Mouse (Mus musculus) hindbrain, embryonic 16.5 days (tissue): Measurements from ENCODE around the gene Mvb12b. TPM values are rescaled to one million over a fixed set of nuclear protein-coding genes. Genes with fewer than 3 reads are reported as not detected.
A peak's percentile ranks its signal among the peaks of the same experiment; 100 is the strongest.

Source experiments
- ATAC-seq: fragments of 200-750 bp; cut with Nextera tagmentation; 2 replicates; pipeline ENCODE4 v1.8.0; 2017; ENCODE audit warnings: moderate TSS enrichment, moderate library complexity
- H3K27ac ChIP-seq: fragments of 300-500 bp; sonication (generic); 2 replicates; pipeline ENCODE4 v1.5.1; 2014; ENCODE audit warnings: low read depth, mild to moderate bottlenecking, control low read depth, low read length, moderate library complexity
- H3K27me3 ChIP-seq: fragments of 300-500 bp; sonication (generic); replicated peaks from 2 replicates; pipeline ENCODE4 v1.6.1; 2014; ENCODE audit warnings: low read length; ENCODE audit not compliant: control insufficient read depth, insufficient read depth
- H3K36me3 ChIP-seq: fragments of 300-500 bp; sonication (generic); 2 replicates; pipeline ENCODE4 v1.6.1; 2014; ENCODE audit warnings: mild to moderate bottlenecking, low read length, moderate library complexity, mixed read lengths; ENCODE audit not compliant: control insufficient read depth, insufficient read depth
- H3K4me1 ChIP-seq: fragments of 300-500 bp; sonication (generic); 2 replicates; pipeline ENCODE4 v1.6.1; 2014; ENCODE audit warnings: low read depth, low read length; ENCODE audit not compliant: control insufficient read depth, insufficient read depth
- H3K4me2 ChIP-seq: fragments of 300-500 bp; sonication (generic); 2 replicates; pipeline ENCODE4 v1.6.1; 2014; ENCODE audit warnings: mild to moderate bottlenecking, low read length, control low read depth, moderate library complexity
- H3K4me3 ChIP-seq: fragments of 300-500 bp; sonication (generic); 2 replicates; pipeline ENCODE4 v1.5.1; 2014; ENCODE audit warnings: mild to moderate bottlenecking, low read length, control low read depth, moderate library complexity
- H3K9ac ChIP-seq: fragments of 300-500 bp; sonication (generic); 2 replicates; pipeline ENCODE4 v1.6.1; 2014; ENCODE audit warnings: low read depth, mild to moderate bottlenecking, control low read depth, low read length, moderate library complexity
- H3K9me3 ChIP-seq: fragments of 300-500 bp; sonication (generic); 2 replicates; pipeline ENCODE4 v1.6.1; 2014; ENCODE audit warnings: mild to moderate bottlenecking, low read length, moderate library complexity; ENCODE audit not compliant: control insufficient read depth
- WGBS: fragments of 180-500 bp; shearing (Covaris S2); extraction: QIAGEN DNeasy Blood & Tissue Kit; methylation state at CpG from one replicate; pipeline ENCODE4 v1.1.7; 2014; 5-methylcytosine and 5-hydroxymethylcytosine counted together
- polyA plus RNA-seq: library from polyadenylated mRNA; unstranded; fragments of >200 nt; fragmentation: Nextera tagmentation; extraction: Ambion mirVana; gene quantifications from 2 replicates; pipeline ENCODE4 v1.2.1, GENCODE M21; 2015

Mvb12b gene
- polyA plus RNA-seq = 43.9 and 46.5 TPM in 2 replicates

- Histone ChIP-seq H3K9me3 (no peaks in the 10 kb centered on the region), H3K4me1 (peaks cover 27% of the 10 kb centered on the region), H3K4me2 (peak within 1 kb of the TSS; percentile 77), H3K27me3 (no peaks in the 10 kb centered on the region), H3K4me3 (peak within 1 kb of the TSS; percentile 65), H3K36me3 (no peaks in the 10 kb centered on the region), H3K27ac (peak within 1 kb of the TSS; percentile 94), H3K9ac (peak within 1 kb of the TSS; percentile 97)
- under 1% methylated on average over 24 of the region's 67 CpGs for WGBS
- peak; percentile 75 for ATAC-seq
These were observed at the start of gene Mvb12b for GRCm38 (mm10) chr2:33887328-33888099. TSS of gene Mvb12b (minus strand) at chr2:33887946.

- WGBS = 23% methylated on average over 9 of the region's 9 CpGs
- peak overlapping the region; percentile 22 for H3K4me2 ChIP-seq
- H3K4me1 ChIP-seq = peaks cover 4% of the 10 kb centered on the region; the same call in 1 of the 2 replicates
- ATAC-seq = no peak
- no peaks in the 10 kb centered on the region for H3K9me3 ChIP-seq
- no peak overlapping the region for H3K9ac ChIP-seq
- no peak overlapping the region for H3K4me3 ChIP-seq
- H3K27ac ChIP-seq = 0 out of 2 replicates have a peak overlapping the region, but pooled peaks have one; percentile 25
- no peaks in the 10 kb centered on the region for H3K36me3 ChIP-seq
- no peaks in the 10 kb centered on the region for H3K27me3 ChIP-seq
These were observed 48.0 kb upstream of the Mvb12b start for GRCm38 (mm10) chr2:33935756-33936155.

- H3K9ac ChIP-seq = no peak overlapping the region
- no peaks in the 10 kb centered on the region for H3K9me3 ChIP-seq
- WGBS = 63% methylated on average over 10 of the region's 10 CpGs
- H3K27me3 ChIP-seq = no peaks in the 10 kb centered on the region
- H3K4me3 ChIP-seq = no peak overlapping the region
- H3K36me3 ChIP-seq = no peaks in the 10 kb centered on the region
- no peak overlapping the region for H3K4me2 ChIP-seq
- peaks cover 4% of the 10 kb centered on the region; the same call in 1 of the 2 replicates for H3K4me1 ChIP-seq
- ATAC-seq = peak; percentile 63
- H3K27ac ChIP-seq = no peak overlapping the region
These were observed 46.1 kb upstream of the Mvb12b start for GRCm38 (mm10) chr2:33933606-33934510.

GRCm38 (mm10) chr2:33931161-33931560, 43.4 kb upstream of the Mvb12b start:
- Histone ChIP-seq H3K9ac (no peak overlapping the region), H3K9me3 (no peaks in the 10 kb centered on the region), H3K4me2 (no peak overlapping the region), H3K27me3 (no peaks in the 10 kb centered on the region), H3K4me3 (no peak overlapping the region), H3K36me3 (no peaks in the 10 kb centered on the region), H3K27ac (no peak overlapping the region), H3K4me1 (peaks cover 4% of the 10 kb centered on the region; the same call in 1 of the 2 replicates)
- ATAC-seq = no peak
- WGBS = 75% methylated on average over 5 of the region's 5 CpGs

GRCm38 (mm10) chr2:33925288-33925687, 37.5 kb upstream of the Mvb12b start:
- Histone ChIP-seq H3K27me3 (no peaks in the 10 kb centered on the region), H3K9me3 (no peaks in the 10 kb centered on the region), H3K27ac (no peak overlapping the region), H3K36me3 (no peaks in the 10 kb centered on the region), H3K4me1 (peaks cover under 1% of the 10 kb centered on the region), H3K9ac (no peak overlapping the region), H3K4me3 (no peak overlapping the region), H3K4me2 (no peak overlapping the region)
- 75% methylated on average over 5 of the region's 5 CpGs for WGBS
- ATAC-seq = no peak

GRCm38 (mm10) chr2:33923482-33923881, 35.7 kb upstream of the Mvb12b start:
- no peaks in the 10 kb centered on the region for H3K36me3 ChIP-seq
- H3K9me3 ChIP-seq = no peaks in the 10 kb centered on the region
- no peak overlapping the region for H3K4me2 ChIP-seq
- H3K4me3 ChIP-seq = no peak overlapping the region
- H3K27ac ChIP-seq = no peak overlapping the region
- peaks cover 6% of the 10 kb centered on the region for H3K4me1 ChIP-seq
- 57% methylated on average over 5 of the region's 5 CpGs for WGBS
- no peak for ATAC-seq
- no peaks in the 10 kb centered on the region for H3K27me3 ChIP-seq
- H3K9ac ChIP-seq = no peak overlapping the region

GRCm38 (mm10) chr2:33922466-33922865, 34.7 kb upstream of the Mvb12b start:
- Histone ChIP-seq H3K36me3 (no peaks in the 10 kb centered on the region), H3K4me1 (peaks cover 6% of the 10 kb centered on the region), H3K9ac (no peak overlapping the region), H3K9me3 (no peaks in the 10 kb centered on the region), H3K27ac (no peak overlapping the region), H3K4me2 (no peak overlapping the region), H3K4me3 (no peak overlapping the region), H3K27me3 (no peaks in the 10 kb centered on the region)
- no peak for ATAC-seq
- WGBS = 75% methylated on average over 2 of the region's 2 CpGs

- H3K4me1 ChIP-seq = peaks cover 6% of the 10 kb centered on the region
- H3K36me3 ChIP-seq = no peaks in the 10 kb centered on the region
- ATAC-seq = no peak
- H3K9ac ChIP-seq = peak overlapping the region; percentile 1
- H3K27ac ChIP-seq = no peak overlapping the region
- no peaks in the 10 kb centered on the region for H3K9me3 ChIP-seq
- no peak overlapping the region for H3K4me3 ChIP-seq
- no peaks in the 10 kb centered on the region for H3K27me3 ChIP-seq
- WGBS = 21% methylated on average over 22 of the region's 22 CpGs
- H3K4me2 ChIP-seq = peak overlapping the region; percentile 25; the same call in 1 of the 2 replicates
These were observed 32.3 kb upstream of the Mvb12b start for GRCm38 (mm10) chr2:33919934-33920615.
